Mouse (Mus musculus): ENCODE measurements around the gene Dock9. TPM values are rescaled to one million over a fixed set of nuclear protein-coding genes. Genes with fewer than 3 reads are reported as not detected.
"Not testable (repeated sequence)": the region's sequence is repeated elsewhere in the genome, so short reads cannot be mapped to it uniquely, and the experiment has no call there.

Gene Dock9
- polyA plus RNA-seq, 1 experiment, result 36.0 TPM

- DNase-seq (ENCODE audit: low read depth), result no peak
Observed at GRCm38 (mm10) chr14:121660167-121660894, 137.3 kb downstream of the Dock9 start.

GRCm38 (mm10) chr14:121659061-121659824, 138.4 kb downstream of the Dock9 start:
- no peak for DNase-seq (ENCODE audit: low read depth)

- DNase-seq (ENCODE audit: low read depth), result no peak
Observed at GRCm38 (mm10) chr14:121658537-121658936, 139.1 kb downstream of the Dock9 start.

- no peak for DNase-seq (ENCODE audit: low read depth)
Observed at GRCm38 (mm10) chr14:121657633-121658032, 140.0 kb downstream of the Dock9 start.

GRCm38 (mm10) chr14:121656912-121657311, 140.7 kb downstream of the Dock9 start:
- DNase-seq (ENCODE audit: low read depth), result no peak

- no peak for DNase-seq (ENCODE audit: low read depth)
Observed at GRCm38 (mm10) chr14:121654977-121655376, 142.7 kb downstream of the Dock9 start.

- no peak for DNase-seq (ENCODE audit: low read depth)
Observed at GRCm38 (mm10) chr14:121654416-121654967, 143.1 kb downstream of the Dock9 start.

GRCm38 (mm10) chr14:121653717-121654116, 143.9 kb downstream of the Dock9 start:
- DNase-seq (ENCODE audit: low read depth), result no peak

GRCm38 (mm10) chr14:121653241-121653640, 144.4 kb downstream of the Dock9 start:
- DNase-seq (ENCODE audit: low read depth), result no peak

GRCm38 (mm10) chr14:121648581-121649060, 149.0 kb downstream of the Dock9 start:
- no peak for DNase-seq (ENCODE audit: low read depth)

GRCm38 (mm10) chr14:121647693-121648092, 149.9 kb downstream of the Dock9 start:
- no peak for DNase-seq (ENCODE audit: low read depth)

GRCm38 (mm10) chr14:121646617-121647016, 151.0 kb downstream of the Dock9 start:
- DNase-seq (ENCODE audit: low read depth), result no peak

- no peak for DNase-seq (ENCODE audit: low read depth)
Observed at GRCm38 (mm10) chr14:121644302-121644701, 153.3 kb downstream of the Dock9 start.

GRCm38 (mm10) chr14:121641271-121641670, 156.4 kb downstream of the Dock9 start:
- DNase-seq (ENCODE audit: low read depth), result no peak

GRCm38 (mm10) chr14:121636935-121637510, 160.6 kb downstream of the Dock9 start:
- no peak for DNase-seq (ENCODE audit: low read depth)

GRCm38 (mm10) chr14:121634736-121635430, 162.8 kb downstream of the Dock9 start:
- no peak for DNase-seq (ENCODE audit: low read depth)

GRCm38 (mm10) chr14:121634093-121634735, 163.4 kb downstream of the Dock9 start:
- no peak for DNase-seq (ENCODE audit: low read depth)

GRCm38 (mm10) chr14:121631934-121632333, 165.7 kb downstream of the Dock9 start:
- no peak for DNase-seq (ENCODE audit: low read depth)

- no peak for DNase-seq (ENCODE audit: low read depth)
Observed at GRCm38 (mm10) chr14:121626741-121627140, 170.9 kb downstream of the Dock9 start.

- DNase-seq (ENCODE audit: low read depth), result not testable (repeated sequence)
Observed at GRCm38 (mm10) chr14:121623996-121624542, 173.6 kb downstream of the Dock9 start.

- no peak for DNase-seq (ENCODE audit: low read depth)
Observed at GRCm38 (mm10) chr14:121621806-121622205, 175.8 kb downstream of the Dock9 start.

Measured in gonadal fat pad, adult 2 months (tissue).